Mouse (Mus musculus) R1 (cell line): ENCODE measurements around the gene Brf1.

Experiments
- DNase-seq: peaks from one replicate; pipeline ENCODE4 v3.0.0-alpha.2; 2018; ENCODE audit warnings: low read depth, low spot score

Gene Brf1

DNA sequence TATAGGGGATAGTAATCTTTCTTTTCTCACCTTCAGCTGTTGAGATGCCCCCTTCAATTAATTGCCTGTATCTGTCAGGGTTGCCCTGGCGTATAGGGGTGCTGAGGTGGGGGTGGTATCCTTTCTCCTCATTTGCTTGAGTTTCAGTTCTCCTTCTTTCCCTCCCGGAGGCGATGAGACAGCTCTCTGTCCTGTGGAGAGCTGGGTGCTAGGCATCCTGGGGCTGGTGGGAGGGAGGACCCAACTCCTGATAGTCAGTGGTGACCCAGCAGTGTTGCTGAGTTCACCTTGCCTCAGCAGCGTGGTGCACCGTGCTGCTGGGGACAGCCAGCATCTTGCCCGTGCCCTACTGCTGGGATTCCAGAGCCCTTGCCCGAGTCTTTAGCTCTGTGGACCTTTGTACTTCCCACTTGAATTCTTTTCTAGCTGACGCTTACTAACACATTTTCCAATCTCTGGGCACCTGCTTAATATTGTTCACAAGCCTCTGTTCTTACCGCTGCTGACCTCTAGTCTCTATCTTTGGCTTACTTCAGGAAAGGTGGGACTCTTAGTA lies 17.0 kb upstream of the Brf1 start:
- DNase-seq, result no peak

DNA sequence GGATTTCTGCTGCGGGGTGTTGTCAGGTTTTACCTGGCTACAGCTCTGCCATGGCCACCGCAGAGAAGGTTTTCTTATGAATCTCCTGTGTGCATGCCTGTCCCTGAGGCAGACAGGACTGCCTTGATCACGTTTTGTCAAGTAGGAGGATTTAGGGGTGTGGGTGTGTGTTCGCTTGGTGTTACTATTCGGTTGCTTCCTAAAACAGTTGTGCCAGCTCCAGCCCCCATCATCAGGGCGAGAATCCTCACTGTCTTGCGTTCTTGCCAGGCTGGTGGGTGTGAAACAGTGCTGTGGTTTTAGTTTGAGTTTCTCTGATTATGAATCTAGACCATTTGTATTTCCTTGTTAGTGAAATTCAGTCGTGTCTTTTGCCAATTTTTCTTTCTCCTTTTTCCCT lies 16.5 kb upstream of the Brf1 start:
- DNase-seq, result no peak

DNA sequence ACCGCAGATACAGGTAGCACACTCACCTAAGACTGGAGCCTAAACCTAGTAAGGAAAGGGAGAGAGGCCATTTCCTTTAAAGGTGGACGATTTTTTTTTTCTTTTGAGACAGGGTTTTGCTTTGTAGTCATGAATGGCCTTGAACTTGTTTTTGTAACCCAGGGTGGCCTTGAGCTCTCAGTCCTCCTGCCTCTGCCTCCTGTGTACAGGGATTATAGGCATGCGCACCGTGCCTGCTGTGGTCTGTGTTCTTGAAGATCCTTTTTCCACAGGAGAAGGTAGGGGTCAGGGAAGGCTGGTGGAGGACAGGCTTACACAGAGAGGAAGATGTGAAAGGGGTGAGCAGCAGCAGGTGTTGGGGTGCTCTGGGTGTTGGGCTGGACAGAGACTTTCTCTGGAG lies 15.5 kb upstream of the Brf1 start:
- DNase-seq, result no peak

DNA sequence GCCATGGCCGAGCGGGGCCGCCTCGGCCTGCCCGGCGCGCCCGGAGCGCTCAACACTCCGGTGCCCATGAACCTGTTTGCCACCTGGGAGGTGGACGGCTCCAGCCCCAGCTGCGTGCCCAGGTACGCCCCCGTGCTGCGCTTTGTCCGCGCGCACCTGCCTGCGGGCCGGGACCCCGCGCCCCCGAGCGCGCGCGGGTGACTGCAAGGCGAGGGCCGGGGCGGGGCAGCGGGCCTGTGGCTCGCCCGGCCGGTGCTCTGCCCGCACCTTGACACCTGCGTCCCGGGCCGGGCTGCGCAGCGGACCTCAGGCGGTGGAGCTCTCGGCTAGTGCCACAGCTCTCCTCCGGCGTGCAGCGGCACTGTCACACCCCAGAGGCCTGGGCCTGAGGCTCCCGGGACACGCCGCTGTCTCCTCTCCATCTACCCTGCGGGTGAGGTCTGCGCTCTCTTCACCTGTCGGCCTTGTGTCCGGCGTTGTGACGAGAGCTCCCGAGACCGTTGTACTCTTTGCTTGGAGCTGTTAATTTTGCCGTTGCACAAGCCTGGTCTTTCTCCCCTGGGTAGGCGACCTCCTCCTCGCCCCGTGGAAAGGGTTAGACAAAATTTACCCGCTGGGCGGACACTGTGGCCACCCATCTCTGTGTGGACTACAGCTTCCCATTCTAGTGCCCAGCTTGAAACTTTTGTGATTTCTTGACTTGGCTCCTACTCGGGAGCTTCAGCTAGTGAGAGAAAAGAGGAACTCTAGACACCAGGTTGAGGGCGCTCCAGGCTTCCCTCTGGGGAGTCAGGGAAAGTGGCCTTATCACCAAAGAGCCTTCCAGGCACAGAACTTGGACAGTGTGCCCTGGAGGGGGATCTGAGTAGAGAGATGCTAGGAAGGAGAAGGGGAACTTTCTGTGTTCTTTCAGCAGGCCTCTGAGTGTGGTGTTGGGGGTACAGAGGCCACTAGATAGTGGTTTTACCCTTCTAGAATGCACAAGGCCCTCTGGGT lies 14.4 kb upstream of the Brf1 start:
- DNase-seq, result peak; percentile 57

DNA sequence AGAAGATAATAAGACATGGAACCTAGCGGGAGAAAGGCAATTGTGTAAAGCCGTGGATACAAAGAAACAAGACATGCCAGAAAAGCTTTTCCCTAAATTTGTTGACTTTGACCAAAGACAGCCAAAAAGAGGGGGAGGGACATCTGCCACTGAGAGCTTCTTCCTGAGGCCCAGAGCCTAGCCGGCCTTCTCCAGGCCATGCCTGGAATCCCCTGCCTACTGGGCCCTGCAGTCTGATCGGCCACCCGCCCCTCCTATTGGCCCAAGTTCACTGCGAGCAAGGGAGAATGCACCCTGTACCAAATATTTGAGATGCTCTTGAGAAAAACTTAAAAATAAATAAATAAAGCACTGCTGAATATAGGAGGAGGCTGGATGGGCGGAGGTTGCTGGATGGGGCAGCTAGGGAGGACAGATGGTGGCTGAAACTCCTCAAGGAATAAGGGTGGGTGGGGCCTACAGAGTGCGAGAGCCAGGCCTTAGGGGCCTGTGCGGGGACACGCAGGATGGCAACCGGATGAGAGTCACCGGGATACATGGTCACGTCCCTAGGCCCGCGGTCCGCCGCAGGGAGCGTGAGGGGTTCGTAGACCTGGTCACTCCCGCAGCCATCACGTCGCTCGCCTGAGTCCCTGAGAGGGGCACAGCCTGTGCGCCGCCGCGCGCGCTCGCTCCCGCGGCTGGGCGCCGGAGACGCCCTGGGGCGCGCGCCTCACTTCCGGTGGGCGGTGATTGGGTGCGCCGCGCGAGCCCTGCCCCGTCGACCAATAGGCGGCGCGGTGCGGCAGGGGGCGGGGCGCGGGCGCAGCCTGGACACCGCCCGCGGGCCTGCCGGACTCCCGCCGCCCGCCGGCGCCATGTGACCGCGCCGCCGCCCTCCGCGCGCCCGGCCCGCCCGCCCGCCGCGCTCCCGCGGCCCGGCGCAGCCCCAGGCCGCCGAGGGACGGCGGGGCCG lies 13.4 kb upstream of the Brf1 start, which contains the start of gene Pacs2:
TSS of gene Pacs2 (plus strand) at position 905 of the 955 bp plus-strand sequence.
- DNase-seq, result peak; percentile 85

DNA sequence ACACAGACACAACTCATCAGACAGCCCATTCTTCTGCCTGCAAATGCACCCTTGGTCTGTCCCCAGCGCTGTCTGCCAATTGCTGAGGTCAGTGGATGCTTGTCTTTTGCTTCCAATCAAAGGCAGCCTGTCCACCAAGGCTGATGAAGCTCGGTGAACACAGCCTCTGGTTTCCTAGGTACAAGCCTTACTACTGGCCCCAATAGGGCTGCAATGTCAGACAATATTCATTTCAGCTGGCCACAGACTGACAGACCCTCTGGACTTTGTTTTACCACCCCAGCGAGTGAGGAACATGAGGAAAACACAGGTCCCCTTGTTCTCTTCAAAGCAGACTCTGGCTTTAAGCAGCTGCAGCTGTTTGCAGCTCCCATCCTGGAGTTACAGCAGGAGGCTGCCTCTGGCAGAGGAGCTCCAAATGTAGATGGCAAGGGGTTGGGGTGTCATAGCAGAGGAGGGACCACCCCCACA lies 12.6 kb upstream of the Brf1 start:
- no peak for DNase-seq

DNA sequence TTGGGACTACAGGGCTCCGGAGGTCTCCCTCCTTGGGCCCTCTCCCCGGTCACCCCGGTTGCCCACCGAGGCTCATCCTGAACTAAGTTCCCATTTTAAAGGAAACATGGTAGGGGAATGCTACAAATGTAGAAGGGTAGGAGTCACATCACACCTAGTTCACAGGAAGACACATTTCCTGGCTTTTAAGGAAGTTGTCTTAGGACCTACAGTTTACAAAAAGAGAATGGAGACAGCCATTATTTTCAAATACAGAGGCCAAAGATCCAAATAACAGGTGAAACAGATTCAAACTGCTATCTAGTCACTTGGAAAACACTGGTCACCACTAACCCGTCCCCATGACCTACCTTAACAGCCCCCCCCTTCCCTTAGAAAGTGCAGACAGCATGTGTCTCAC lies 11.9 kb upstream of the Brf1 start:
- no peak for DNase-seq

DNA sequence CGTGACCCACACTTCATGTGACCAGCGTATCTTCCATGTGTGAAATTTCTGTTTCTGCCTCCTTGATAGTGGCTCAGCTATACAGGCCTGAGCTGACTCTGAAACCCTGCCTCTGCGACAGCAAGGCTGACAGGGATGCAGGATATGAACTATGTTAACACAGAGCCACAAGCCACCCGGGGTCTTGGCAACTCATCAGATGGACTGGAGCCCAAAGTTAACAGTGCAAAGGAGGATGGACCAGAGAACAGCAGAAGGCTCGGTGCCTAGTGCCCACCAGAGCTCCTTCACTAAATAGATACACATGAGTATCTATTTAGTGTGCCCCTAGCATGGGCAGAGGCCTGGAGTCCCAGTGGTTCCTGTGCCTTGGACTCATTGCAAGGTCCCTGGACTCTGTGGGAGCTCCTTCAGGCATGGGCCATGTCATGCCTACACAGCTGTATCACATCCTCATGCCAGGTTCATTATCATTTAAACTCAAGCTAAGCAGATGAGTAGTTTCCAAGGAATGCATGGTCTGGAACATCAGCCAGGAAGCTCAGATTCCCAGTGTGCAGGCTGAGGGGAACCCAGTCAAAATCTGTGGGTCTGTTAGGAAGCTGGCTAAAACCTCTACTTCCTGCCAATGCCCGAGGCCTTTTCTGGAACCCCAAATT lies 11.3 kb upstream of the Brf1 start:
- no peak for DNase-seq

DNA sequence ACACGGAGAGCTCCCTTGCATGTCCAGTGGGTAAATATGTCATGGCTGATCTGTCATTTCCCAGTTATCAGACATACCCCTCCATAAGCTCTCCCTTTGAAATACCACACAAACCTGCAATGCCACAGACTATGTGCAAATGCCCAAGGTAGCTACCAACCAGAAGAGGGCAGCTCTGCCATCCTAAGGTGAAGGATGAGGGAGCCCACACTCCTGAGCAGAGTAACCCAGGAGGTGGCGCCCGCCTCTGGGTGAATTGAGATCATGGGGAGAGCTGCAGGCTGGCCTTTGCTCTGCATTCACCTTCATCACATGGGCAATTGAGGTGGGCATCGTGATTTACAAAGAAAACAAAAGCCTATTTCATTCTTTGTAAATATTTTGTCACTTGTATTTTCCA lies 4.5 kb upstream of the Brf1 start:
- DNase-seq, result no peak

DNA sequence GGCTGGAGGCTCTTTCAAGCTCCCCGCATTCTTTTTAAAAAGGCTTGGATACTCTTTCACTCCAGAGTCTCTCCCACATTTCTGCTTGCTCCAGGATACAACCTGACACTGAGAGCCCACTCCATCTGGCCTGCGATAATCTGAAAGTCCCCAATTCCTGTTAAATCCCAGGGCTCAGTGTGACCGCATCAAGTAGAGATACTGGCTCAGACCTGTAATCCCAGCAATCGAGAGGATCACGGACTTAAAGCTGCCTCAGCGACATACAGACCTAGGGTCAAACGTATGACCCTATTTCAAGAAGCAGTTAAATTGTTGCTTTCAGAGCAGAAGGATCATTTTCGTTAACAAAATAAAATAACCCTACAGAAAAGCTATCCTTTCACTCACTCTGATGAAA lies 3.5 kb upstream of the Brf1 start:
- no peak for DNase-seq

DNA sequence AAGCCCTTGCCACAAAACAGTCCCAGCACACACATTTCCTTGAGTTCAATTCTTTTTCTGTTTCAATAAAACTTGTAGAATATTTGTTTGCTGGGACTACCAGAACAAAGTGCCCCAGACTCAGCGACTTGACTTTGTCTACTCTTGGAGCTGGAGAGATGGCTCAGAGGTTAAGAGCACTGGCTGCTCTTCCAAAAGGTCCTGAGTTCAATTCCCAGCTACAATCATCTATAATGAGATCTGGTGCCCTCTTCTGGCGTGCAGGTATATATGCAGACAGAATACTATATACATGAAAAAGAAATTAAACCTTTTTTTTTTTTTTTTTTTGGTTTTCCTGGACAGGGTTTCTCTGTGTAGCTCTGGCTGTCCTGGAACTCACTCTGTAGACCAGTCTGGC lies 2.2 kb upstream of the Brf1 start:
- peak; percentile 32 for DNase-seq

DNA sequence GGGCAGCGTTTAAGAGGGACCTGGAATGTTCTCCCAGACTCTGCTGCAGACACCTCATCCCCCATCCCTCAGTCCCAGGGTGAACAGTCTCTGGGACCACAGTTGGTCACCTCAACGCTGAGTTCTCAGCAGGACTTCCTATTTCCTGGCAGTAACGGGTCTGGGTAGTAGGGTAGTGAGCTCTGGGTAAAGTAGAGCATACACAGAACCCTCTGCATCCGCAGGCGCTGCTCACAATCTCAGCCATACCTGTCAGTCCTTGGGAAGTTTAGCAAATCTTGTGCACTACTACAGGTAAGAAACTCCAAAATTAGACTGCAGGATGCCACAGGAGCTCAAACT lies 600 bp upstream of the Brf1 start:
- no peak for DNase-seq

DNA sequence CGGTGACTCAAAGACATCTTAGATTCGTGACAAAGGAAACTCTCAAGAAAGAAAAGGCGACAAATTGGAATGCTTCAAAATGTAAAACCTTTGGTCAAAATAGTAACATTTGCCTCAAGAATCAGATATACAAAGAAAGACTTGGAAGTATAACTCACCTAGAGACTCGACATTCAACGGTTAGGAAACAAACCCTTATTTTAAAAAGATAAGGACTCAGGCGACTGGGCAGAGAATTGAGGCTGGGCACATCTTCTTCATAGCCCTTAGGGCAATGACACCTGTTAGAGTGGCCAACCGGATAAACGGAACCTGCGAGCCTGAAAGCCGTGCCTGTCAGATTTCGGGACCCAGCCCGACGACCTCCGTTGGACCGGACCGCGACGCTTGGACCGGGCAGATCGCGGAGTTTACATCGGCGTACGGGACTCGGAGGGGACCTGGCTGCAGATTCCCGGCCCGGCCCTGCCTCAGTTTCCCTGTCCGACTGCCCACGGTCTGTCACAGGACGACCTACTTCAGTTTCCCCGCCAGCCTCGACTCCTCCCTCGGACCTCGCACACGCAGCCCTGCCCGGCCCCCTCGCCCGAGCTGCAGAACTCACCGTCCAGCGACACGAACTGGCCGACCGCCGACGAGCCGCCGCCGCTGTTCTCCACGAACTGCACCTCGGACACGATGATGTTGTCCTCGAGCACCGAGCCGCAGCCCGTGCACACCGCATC lies 773 bp downstream of the Brf1 start:
- no peak for DNase-seq

DNA sequence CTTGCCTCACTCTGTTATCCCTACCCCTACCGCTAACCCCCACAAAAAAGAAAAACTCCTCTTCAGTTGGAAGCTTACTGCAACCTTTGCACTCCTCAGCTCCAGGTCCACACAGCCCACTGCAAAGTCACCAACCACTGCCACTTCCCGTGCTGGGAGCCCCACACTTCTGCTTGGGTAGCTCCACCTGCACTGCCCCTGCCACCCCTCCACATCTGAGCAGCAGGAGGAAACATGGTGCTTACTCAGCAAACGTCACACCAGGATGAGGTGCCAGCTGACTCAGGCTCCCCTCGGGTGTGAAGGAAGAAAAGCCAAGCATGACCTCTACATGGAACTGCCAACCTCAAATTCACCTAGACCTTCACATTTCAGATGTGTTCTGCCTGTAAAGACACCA lies 6.4 kb downstream of the Brf1 start:
- DNase-seq, result no peak

DNA sequence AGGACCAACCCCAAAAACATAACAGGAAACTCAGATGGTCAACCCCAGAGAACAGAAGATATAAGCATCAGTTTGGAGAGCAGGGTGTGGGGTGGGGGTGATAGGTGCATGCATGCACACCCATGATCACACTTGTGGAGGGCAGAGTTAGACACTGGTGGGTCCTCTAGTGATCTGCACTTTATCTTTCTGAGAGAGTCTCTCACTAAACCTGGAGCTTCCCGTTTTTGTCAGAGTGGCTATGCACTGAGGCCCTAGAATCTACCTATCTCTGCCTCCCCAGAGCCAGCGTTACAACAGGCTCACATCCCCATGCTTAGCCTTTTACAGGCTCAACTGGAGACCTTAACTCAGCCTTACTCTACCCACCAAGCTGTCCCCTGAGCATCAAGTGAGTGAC lies 9.1 kb downstream of the Brf1 start:
- no peak for DNase-seq

DNA sequence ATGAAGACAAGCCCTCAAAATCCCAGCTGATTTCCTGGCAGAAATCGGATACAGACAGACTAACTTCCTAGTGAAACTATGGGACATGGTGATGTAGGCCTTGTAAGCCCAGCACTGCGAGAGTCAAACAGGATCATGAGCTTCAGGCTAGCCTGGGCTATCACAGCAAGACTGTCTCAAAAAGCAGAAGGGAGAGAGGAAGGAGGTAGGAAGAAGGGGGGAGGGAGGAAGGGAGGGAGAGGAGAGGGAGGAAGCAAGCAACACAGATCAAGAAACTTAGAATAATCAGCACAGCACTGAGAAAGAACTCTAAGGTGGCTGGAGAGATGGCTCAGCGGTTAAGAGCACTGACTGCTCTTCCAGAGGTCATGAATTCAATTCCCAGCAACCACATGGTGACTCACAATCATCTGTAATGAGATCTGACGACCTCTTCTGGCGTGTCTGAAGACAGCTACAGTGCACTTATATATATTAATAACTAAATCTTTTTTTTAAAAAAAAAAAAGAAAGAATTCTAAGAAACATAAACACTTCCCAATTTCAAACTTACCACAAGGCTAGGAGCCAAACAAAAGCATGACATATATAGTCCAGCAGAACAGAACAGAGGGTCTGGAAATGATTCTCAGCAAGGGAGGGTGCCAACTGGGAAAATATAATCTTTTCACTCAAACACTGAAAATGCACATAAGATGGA lies 9.6 kb downstream of the Brf1 start:
- DNase-seq, result no peak

DNA sequence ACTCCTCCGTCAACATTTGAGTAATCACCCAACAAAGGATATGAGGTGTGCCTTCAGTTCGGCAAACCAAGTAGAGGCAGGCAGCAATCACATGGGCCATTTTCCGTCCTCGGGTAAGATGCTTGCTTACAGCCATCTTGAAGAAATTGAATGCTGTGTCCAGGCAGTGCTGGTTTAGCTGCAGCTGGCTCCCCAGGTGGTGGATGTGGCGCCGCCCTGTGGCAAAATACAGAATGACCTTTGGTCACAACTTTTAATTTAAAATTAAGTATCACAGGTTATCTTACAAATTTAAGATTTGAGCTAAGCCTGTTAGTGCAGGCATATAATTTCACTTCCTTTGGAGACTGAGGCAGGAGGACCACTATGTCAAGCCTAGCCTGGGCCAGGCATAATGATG lies 12.6 kb downstream of the Brf1 start:
- peak; percentile 43 for DNase-seq

DNA sequence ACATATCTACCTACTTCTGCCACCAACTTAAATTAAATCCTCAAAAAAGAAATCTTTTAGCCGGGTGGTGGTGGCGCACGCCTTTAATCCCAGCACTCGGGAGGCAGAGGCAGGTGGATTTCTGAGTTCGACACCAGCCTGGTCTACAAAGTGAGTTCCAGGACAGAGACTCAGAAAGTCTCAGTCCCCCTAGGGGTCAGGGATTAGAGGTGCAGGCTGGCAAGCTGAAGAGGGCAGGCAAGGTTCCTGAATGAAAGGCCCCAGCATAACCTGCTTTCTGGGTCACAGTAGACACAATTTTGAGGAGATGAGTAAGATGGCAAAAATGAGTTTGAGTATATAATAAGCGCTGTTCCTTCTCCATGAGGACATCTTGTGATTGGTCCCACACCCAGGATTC lies 15.2 kb downstream of the Brf1 start:
- DNase-seq, result peak; percentile 56

DNA sequence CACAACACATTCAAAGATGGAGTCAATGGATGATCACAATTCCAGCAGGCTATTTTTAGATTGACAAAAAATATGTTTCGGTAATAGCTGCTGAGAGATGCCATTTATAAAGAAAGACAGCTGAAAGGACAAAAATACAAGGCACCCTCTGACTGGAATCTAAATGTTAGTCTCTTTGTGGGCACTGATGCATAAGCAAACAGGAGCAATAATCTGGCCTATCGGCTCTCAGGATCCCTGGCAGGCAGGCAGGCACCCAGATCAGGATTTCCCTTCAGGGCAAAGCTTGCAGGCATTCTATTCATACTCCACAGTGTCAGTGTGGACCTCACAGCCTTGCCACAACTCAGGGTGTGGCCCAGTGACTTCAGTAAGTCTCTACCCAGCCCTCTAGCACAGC lies 18.5 kb downstream of the Brf1 start:
- DNase-seq, result no peak

DNA sequence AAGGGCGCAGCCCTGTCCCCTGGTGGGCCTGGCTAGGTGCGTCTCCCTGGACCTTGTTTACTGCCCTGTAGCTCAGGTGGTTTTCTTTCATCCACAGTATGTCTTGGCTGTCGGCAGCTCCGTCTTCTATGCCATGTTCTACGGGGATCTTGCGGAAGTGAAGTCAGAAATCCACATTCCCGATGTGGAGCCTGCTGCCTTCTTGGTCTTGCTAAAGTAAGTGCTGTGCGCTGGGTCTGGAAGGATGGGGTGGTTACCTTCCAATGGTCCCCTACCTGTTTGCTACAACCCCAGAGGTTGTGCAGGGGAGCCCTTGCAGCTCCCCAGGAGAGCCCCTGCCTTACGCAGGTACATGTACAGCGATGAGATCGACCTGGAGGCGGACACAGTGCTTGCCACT lies 23.3 kb downstream of the Brf1 start:
- DNase-seq, result no peak
